Mouse (Mus musculus) ES-CJ7 (cell line): ENCODE results near the gene Gm8024.
A peak's percentile ranks its signal among the peaks of the same experiment; 100 is the strongest.
"Not testable (repeated sequence)": the region's sequence is repeated elsewhere in the genome, so short reads cannot be mapped to it uniquely, and the experiment has no call there.

Experiments
- DNase-seq: peaks from one replicate; pipeline ENCODE4 v3.0.0; 2011; ENCODE audit warnings: low read depth, low spot score

Gm8024 gene

GRCm38 (mm10) chr14:42524182-42524581 is at the start of gene Gm8024:
Gene Gm8024, minus strand, starts transcription at chr14:42524282.
- DNase-seq = not testable (repeated sequence)

GRCm38 (mm10) chr14:42543170-42543701 is 19.2 kb upstream of the Gm8024 start:
- peak; percentile 72 for DNase-seq

GRCm38 (mm10) chr14:42542316-42543169 is 18.5 kb upstream of the Gm8024 start:
- not testable (repeated sequence) for DNase-seq

DNA sequence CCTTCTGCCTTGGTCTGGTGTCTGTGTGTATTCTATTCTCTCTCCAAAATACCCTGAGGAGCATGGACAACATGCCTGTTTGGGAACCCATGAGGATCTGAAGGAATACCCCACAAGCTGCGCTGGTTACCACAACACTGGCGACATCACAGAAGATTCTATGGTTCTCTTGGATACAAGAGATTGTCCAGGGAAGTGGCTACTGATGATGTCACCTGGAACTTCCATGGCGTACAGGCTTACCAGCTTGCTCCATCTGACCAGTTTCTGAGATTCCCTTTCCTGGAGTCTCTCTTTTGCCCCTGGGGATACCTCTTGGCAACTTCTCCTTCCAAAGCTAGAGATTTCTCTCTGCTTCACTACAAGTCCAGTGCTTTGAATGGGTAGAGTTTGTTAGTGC is 21.8 kb downstream of the Gm8024 start, which contains the start of gene Gm8020:
TSS of gene Gm8020 (minus strand) at position 101 of the 400 bp plus-strand sequence.
- not testable (repeated sequence) for DNase-seq
